Mouse (Mus musculus): ENCODE measurements around the gene S100a14. TPM values are rescaled to one million over a fixed set of nuclear protein-coding genes. Genes with fewer than 3 reads are reported as not detected.
A peak's percentile ranks its signal among the peaks of the same experiment; 100 is the strongest.

The S100a14 gene
- polyA plus RNA-seq (2014; fragmentation: Nextera tagmentation; extraction: Ambion mirVana): not detected in 2 replicates

- Histone ChIP-seq H3K9me3 (replicated peaks; ENCODE audit: control insufficient read depth, low read length) (no peaks in the 10 kb centered on the region), H3K9ac (ENCODE audit: low read depth, low read length) (no peak within 1 kb of the TSS), H3K27ac (ENCODE audit: low read depth, low read length) (no peak within 1 kb of the TSS), H3K27me3 (ENCODE audit: control insufficient read depth, insufficient read depth, low read length) (no peaks in the 10 kb centered on the region), H3K4me1 (ENCODE audit: control insufficient read depth, insufficient read depth, low read length) (no peaks in the 10 kb centered on the region), H3K4me3 (ENCODE audit: low read depth, low read length) (no peak within 1 kb of the TSS), H3K36me3 (ENCODE audit: control insufficient read depth, insufficient read depth, low read length) (no peaks in the 10 kb centered on the region), H3K4me2 (no peak within 1 kb of the TSS)
- WGBS (ENCODE audit: insufficient replicate concordance): 56% methylated on average over 5 of the region's 5 CpGs
- ATAC-seq (replicated peaks; ENCODE audit: insufficient number of reproducible peaks, low FRiP score, low TSS enrichment): no peak; the same call in 1 of the 2 replicates
Measured at GRCm38 (mm10) chr3:90526580-90526979, at the start of gene S100a14. Gene S100a14 (plus strand): TSS chr3:90526856.

- Histone ChIP-seq H3K4me2 (no peak overlapping the region), H3K9me3 (replicated peaks; ENCODE audit: control insufficient read depth, low read length) (no peaks in the 10 kb centered on the region), H3K36me3 (ENCODE audit: control insufficient read depth, insufficient read depth, low read length) (peaks cover 30% of the 10 kb centered on the region), H3K9ac (ENCODE audit: low read depth, low read length) (no peak overlapping the region), H3K27ac (ENCODE audit: low read depth, low read length) (no peak overlapping the region), H3K4me1 (ENCODE audit: control insufficient read depth, insufficient read depth, low read length) (peaks cover 6% of the 10 kb centered on the region; the same call in 1 of the 2 replicates), H3K27me3 (ENCODE audit: control insufficient read depth, insufficient read depth, low read length) (no peaks in the 10 kb centered on the region), H3K4me3 (ENCODE audit: low read depth, low read length) (no peak overlapping the region)
- no peak for ATAC-seq (replicated peaks; ENCODE audit: insufficient number of reproducible peaks, low FRiP score, low TSS enrichment)
- 80% methylated on average over 5 of the region's 5 CpGs for WGBS (ENCODE audit: insufficient replicate concordance)
Measured at GRCm38 (mm10) chr3:90486998-90487397, 39.7 kb upstream of the S100a14 start.

DNA sequence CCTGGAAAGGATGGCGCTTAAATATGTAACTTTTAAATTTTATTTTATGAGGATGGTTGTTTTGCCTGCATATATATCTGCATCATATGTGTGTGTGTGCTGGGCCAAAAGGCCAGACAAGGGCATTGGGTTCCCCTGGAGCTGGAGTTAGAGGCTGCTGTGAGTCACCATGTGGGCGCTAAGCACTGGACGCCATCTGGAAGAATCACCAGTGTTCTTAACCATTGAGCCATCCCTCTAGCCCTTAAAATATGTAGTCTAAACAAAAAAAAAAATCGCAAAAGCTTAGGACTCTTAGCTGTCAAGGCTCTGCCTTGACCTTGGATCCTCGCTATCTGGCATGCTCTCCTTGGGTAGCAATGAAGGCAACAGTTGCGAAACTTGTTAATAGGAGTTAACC, 38.1 kb upstream of the S100a14 start:
- H3K36me3 ChIP-seq (ENCODE audit: control insufficient read depth, insufficient read depth, low read length): peaks cover 21% of the 10 kb centered on the region
- no peaks in the 10 kb centered on the region for H3K27me3 ChIP-seq (ENCODE audit: control insufficient read depth, insufficient read depth, low read length)
- H3K27ac ChIP-seq (ENCODE audit: low read depth, low read length): no peak overlapping the region
- no peaks in the 10 kb centered on the region for H3K9me3 ChIP-seq (replicated peaks; ENCODE audit: control insufficient read depth, low read length)
- WGBS (ENCODE audit: insufficient replicate concordance): 90% methylated on average over 6 of the region's 6 CpGs
- H3K4me2 ChIP-seq: no peak overlapping the region
- peaks cover 6% of the 10 kb centered on the region; the same call in 1 of the 2 replicates for H3K4me1 ChIP-seq (ENCODE audit: control insufficient read depth, insufficient read depth, low read length)
- no peak overlapping the region for H3K9ac ChIP-seq (ENCODE audit: low read depth, low read length)
- no peak overlapping the region for H3K4me3 ChIP-seq (ENCODE audit: low read depth, low read length)
- ATAC-seq (replicated peaks; ENCODE audit: insufficient number of reproducible peaks, low FRiP score, low TSS enrichment): no peak

DNA sequence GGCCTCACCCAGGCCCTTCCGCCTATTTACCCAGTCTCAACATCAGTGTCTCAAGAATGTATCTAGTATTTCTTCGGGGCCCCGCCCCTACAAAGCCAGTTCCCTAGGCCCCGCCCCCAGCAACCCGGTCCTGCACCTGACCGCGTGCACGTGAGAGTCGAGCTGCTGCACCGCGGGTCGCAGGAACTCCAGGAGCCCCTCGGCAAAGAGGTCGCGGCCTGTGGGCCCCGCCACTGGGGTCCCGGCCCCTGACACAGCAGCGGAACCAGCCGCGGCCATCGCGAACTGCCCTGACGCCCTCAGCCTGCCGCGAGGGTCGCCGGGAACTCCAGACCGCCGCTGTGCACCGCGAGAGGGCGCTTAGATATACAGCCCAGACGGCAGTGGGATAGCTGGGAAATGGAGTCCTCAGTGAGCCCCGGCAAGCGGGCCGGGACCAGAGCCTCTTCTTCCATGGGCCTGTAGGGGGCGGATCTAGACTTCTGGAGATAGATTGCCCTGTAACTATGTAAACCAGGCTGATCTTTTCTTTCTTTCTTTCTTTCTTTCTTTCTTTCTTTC, 35.9 kb upstream of the S100a14 start, which contains the start of gene Snapin:
TSS of gene Snapin (minus strand) at position 338 of the 561 bp plus-strand sequence.
- under 1% methylated on average over 37 of the region's 37 CpGs for whole genome bisulfite sequencing (ENCODE audit: insufficient replicate concordance)
- no peaks in the 10 kb centered on the region for H3K9me3 ChIP-seq (replicated peaks; ENCODE audit: control insufficient read depth, low read length)
- H3K4me1 ChIP-seq (ENCODE audit: control insufficient read depth, insufficient read depth, low read length): peaks cover 6% of the 10 kb centered on the region; the same call in 1 of the 2 replicates
- ATAC-seq (replicated peaks; ENCODE audit: insufficient number of reproducible peaks, low FRiP score, low TSS enrichment): peak; percentile 94
- peak within 1 kb of the TSS; percentile 69 for H3K4me3 ChIP-seq (ENCODE audit: low read depth, low read length)
- H3K36me3 ChIP-seq (ENCODE audit: control insufficient read depth, insufficient read depth, low read length): peaks cover 15% of the 10 kb centered on the region
- H3K4me2 ChIP-seq: peak within 1 kb of the TSS; percentile 73
- H3K9ac ChIP-seq (ENCODE audit: low read depth, low read length): peak within 1 kb of the TSS; percentile 80
- H3K27ac ChIP-seq (ENCODE audit: low read depth, low read length): peak within 1 kb of the TSS; percentile 41; the same call in 1 of the 2 replicates
- no peaks in the 10 kb centered on the region for H3K27me3 ChIP-seq (ENCODE audit: control insufficient read depth, insufficient read depth, low read length)

DNA sequence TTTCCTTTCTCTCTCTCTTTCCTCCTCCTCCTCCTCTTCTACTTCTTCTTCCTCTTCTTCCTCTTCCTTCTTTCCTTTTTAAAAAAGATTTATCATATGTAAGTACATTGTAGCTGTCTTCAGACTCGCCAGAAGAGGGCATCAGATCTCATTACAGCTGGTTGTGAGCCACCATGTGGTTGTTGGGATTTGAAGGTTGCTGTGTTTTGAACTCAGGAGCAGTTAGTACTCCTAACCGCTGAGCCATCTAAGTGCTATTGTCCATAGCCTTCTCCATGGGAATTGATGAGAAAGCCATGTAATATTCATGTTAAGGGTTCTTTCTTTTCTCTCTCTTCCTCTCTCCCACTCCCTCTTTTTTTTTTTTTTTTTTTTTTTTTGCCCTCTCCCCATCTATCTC, 35.3 kb upstream of the S100a14 start:
- Histone ChIP-seq H3K27ac (ENCODE audit: low read depth, low read length) (no peak overlapping the region), H3K4me3 (ENCODE audit: low read depth, low read length) (no peak overlapping the region), H3K4me2 (no peak overlapping the region), H3K36me3 (ENCODE audit: control insufficient read depth, insufficient read depth, low read length) (peaks cover 13% of the 10 kb centered on the region), H3K27me3 (ENCODE audit: control insufficient read depth, insufficient read depth, low read length) (no peaks in the 10 kb centered on the region), H3K9me3 (replicated peaks; ENCODE audit: control insufficient read depth, low read length) (no peaks in the 10 kb centered on the region), H3K4me1 (ENCODE audit: control insufficient read depth, insufficient read depth, low read length) (peaks cover 6% of the 10 kb centered on the region; the same call in 1 of the 2 replicates), H3K9ac (ENCODE audit: low read depth, low read length) (no peak overlapping the region)
- ATAC-seq (replicated peaks; ENCODE audit: insufficient number of reproducible peaks, low FRiP score, low TSS enrichment): no peak
- WGBS (ENCODE audit: insufficient replicate concordance): 45% methylated on average over 2 of the region's 2 CpGs

DNA sequence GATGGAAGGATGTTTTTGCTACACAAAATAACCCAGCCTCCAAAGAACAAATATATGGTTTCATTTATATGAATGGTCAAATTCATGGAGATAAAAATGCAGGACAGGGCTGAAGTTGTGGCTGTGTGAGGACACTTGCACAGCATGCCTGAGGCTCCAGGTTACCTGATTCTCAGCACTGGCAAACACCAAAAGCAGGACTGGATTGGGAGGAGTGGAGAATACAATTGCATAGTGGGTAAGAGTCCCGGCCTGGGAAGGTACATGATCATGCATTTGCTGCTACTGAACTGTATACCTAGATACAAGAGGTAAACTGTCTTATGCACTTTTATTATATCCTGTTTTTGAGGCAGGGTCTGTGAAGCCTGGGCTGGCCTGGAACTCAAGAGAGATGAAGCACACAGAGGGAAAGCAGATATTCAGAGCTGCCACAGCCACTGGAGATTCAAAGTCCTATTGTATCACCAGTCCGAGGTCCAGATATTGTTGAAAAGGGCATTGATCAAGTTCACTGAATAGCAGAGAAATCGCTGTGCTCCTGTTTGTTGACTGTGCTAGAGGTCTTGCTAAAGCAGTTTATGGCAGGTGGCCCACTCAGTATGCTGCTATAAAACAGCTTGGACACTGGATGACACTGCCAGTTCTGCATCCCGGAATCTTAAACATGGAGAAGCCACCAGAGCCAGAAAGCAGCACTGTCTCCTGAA, 32.7 kb upstream of the S100a14 start:
- Histone ChIP-seq H3K4me3 (ENCODE audit: low read depth, low read length) (no peak overlapping the region), H3K9me3 (replicated peaks; ENCODE audit: control insufficient read depth, low read length) (no peaks in the 10 kb centered on the region), H3K27ac (ENCODE audit: low read depth, low read length) (no peak overlapping the region), H3K27me3 (ENCODE audit: control insufficient read depth, insufficient read depth, low read length) (no peaks in the 10 kb centered on the region), H3K4me2 (no peak overlapping the region), H3K9ac (ENCODE audit: low read depth, low read length) (no peak overlapping the region), H3K36me3 (ENCODE audit: control insufficient read depth, insufficient read depth, low read length) (peaks cover 15% of the 10 kb centered on the region), H3K4me1 (ENCODE audit: control insufficient read depth, insufficient read depth, low read length) (peaks cover 6% of the 10 kb centered on the region; the same call in 1 of the 2 replicates)
- WGBS (ENCODE audit: insufficient replicate concordance): 62% methylated on average over 4 of the region's 4 CpGs
- no peak for ATAC-seq (replicated peaks; ENCODE audit: insufficient number of reproducible peaks, low FRiP score, low TSS enrichment)

- Histone ChIP-seq H3K36me3 (ENCODE audit: control insufficient read depth, insufficient read depth, low read length) (peaks cover 20% of the 10 kb centered on the region), H3K9ac (ENCODE audit: low read depth, low read length) (no peak overlapping the region), H3K27ac (ENCODE audit: low read depth, low read length) (no peak overlapping the region), H3K27me3 (ENCODE audit: control insufficient read depth, insufficient read depth, low read length) (no peaks in the 10 kb centered on the region), H3K4me3 (ENCODE audit: low read depth, low read length) (no peak overlapping the region), H3K9me3 (replicated peaks; ENCODE audit: control insufficient read depth, low read length) (no peaks in the 10 kb centered on the region), H3K4me2 (no peak overlapping the region), H3K4me1 (ENCODE audit: control insufficient read depth, insufficient read depth, low read length) (no peaks in the 10 kb centered on the region)
- WGBS (ENCODE audit: insufficient replicate concordance): 89% methylated on average over 7 of the region's 7 CpGs
- ATAC-seq (replicated peaks; ENCODE audit: insufficient number of reproducible peaks, low FRiP score, low TSS enrichment): no peak
Measured at GRCm38 (mm10) chr3:90495850-90496525, 30.7 kb upstream of the S100a14 start.

DNA sequence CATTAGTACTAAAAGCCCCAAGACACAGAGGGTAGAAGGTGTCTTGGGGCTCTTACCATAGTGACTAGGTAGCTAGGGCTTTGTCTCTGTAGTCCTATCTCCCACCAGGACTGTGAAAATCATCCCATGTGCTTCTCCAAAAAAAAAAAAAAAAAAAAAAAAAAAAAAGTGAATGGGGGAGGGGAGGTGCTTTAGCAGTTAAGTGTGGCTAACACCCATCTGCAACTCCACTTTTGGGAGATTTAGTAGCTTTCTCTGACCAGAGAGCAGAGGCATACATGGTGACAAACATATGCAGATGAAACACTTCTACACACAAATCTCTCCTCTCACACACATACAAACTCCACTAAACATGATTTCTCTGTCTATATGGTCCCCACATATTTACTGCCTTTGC, 29.1 kb upstream of the S100a14 start:
- Histone ChIP-seq H3K27ac (ENCODE audit: low read depth, low read length) (no peak overlapping the region), H3K9ac (ENCODE audit: low read depth, low read length) (no peak overlapping the region), H3K9me3 (replicated peaks; ENCODE audit: control insufficient read depth, low read length) (no peaks in the 10 kb centered on the region), H3K4me2 (no peak overlapping the region), H3K27me3 (ENCODE audit: control insufficient read depth, insufficient read depth, low read length) (no peaks in the 10 kb centered on the region), H3K36me3 (ENCODE audit: control insufficient read depth, insufficient read depth, low read length) (peaks cover 25% of the 10 kb centered on the region), H3K4me1 (ENCODE audit: control insufficient read depth, insufficient read depth, low read length) (no peaks in the 10 kb centered on the region), H3K4me3 (ENCODE audit: low read depth, low read length) (no peak overlapping the region)
- ATAC-seq (replicated peaks; ENCODE audit: insufficient number of reproducible peaks, low FRiP score, low TSS enrichment): no peak
